ENCODE assay signal across 18 mouse cellular contexts in the genomic region with DNA sequence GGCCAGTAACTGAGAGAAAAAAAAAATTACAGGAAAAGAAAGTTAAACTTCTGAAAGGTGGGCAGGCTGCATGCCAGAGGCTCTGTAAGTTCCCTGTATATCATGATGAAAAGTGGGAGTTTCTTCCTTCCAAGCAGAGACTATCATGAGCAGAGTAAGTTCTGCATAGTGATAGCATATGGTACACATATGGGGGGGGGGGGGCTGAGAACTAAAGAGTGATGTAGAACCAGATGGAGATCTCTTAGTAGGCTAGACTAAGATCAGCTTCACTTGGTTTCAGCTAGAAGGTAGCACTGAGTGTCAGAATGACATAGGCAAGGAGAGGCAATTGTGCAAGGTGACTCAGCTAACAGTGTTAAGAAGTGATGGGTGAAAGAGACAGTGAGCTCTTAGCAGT.
"Had no signal": no experiment of that assay in that cellular context is flagged by ENCODE, and none has a peak within 500 bp of the region (broad histone marks: within the 10 kb centered on the region; RNA-seq: fewer than 3 reads in every experiment).

No protein-coding gene starts in this region.

- H3K9me3 ChIP-seq: liver, embryonic 13.5 days; midbrain, embryonic 12.5 days; midbrain, embryonic 15.5 days; neural tube, embryonic 12.5 days; neural tube, embryonic 15.5 days had no signal

- H3K4me2 ChIP-seq: liver, embryonic 13.5 days; midbrain, embryonic 12.5 days; midbrain, embryonic 15.5 days; neural tube, embryonic 12.5 days; neural tube, embryonic 15.5 days had no signal

- H3K4me1 ChIP-seq: liver, embryonic 13.5 days; midbrain, embryonic 12.5 days; midbrain, embryonic 15.5 days; neural tube, embryonic 12.5 days had no signal

- H3K27me3 ChIP-seq: liver, embryonic 13.5 days; midbrain, embryonic 12.5 days; midbrain, embryonic 15.5 days; neural tube, embryonic 12.5 days; neural tube, embryonic 15.5 days had no signal

- ATAC-seq: midbrain, embryonic 15.5 days had no signal

- H3K4me3 ChIP-seq: left cerebral cortex, adult 2 months; liver, embryonic 13.5 days; midbrain, embryonic 12.5 days; midbrain, embryonic 15.5 days; neural tube, embryonic 12.5 days; neural tube, embryonic 15.5 days had no signal

- DNase-seq: kidney, postnatal 10 days; kidney, postnatal 36 days; layer of hippocampus, postnatal 36 days; liver, embryonic 13.5 days; lung, adult 2 months; lung, postnatal 14 days; lung, postnatal 4 days; right cerebral cortex, adult 18-20 months; right cerebral cortex, postnatal 14 days; right cerebral cortex, postnatal 4 days; thymus, adult 2 months; thymus, postnatal 14 days had no signal

- H3K9ac ChIP-seq: liver, embryonic 13.5 days; midbrain, embryonic 12.5 days; midbrain, embryonic 15.5 days; neural tube, embryonic 12.5 days; neural tube, embryonic 15.5 days had no signal

- H3K27ac ChIP-seq: left cerebral cortex, adult 2 months; liver, embryonic 13.5 days; midbrain, embryonic 12.5 days; midbrain, embryonic 15.5 days; neural tube, embryonic 12.5 days; neural tube, embryonic 15.5 days; stomach, postnatal 0 days had no signal
